Mouse (Mus musculus) neural tube, embryonic 13.5 days (tissue): ENCODE results near the gene Taar8c. TPM values are rescaled to one million over a fixed set of nuclear protein-coding genes. Genes with fewer than 3 reads are reported as not detected.

Experiments used
- polyA plus RNA-seq: library from polyadenylated mRNA; unstranded; fragments of >200 nt; fragmentation: Nextera tagmentation; extraction: Ambion mirVana; gene quantifications from 2 replicates; pipeline ENCODE4 v1.2.1, GENCODE M21; 2015

Gene Taar8c
- polyA plus RNA-seq, 1 experiment from 2014 or later = not detected

Other genes with a start within 250 kb of the Taar8c start
- 0.12 TPM in 1 of 2 replicates, not detected in the other for gene Vnn1, start 207.2 kb downstream of the Taar8c start, polyA plus RNA-seq
- gene Taar1, start 181.6 kb downstream of the Taar8c start, polyA plus RNA-seq = not detected in 2 replicates
- 0.20 TPM in 1 of 2 replicates, not detected in the other for gene Taar2, start 163.3 kb downstream of the Taar8c start, polyA plus RNA-seq
- not detected in 2 replicates for gene Taar3, start 152.4 kb downstream of the Taar8c start, polyA plus RNA-seq
- not detected in 2 replicates for gene Taar4, start 141.4 kb downstream of the Taar8c start, polyA plus RNA-seq
- not detected in 2 replicates for gene Taar5, start 131.2 kb downstream of the Taar8c start, polyA plus RNA-seq
- not detected in 2 replicates for gene Taar6, start 116.3 kb downstream of the Taar8c start, polyA plus RNA-seq
- gene Taar7a, start 108.4 kb downstream of the Taar8c start, polyA plus RNA-seq = not detected in 2 replicates
- not detected in 2 replicates for gene Taar7b, start 102.0 kb downstream of the Taar8c start, polyA plus RNA-seq
- gene Taar7d, start 74.7 kb downstream of the Taar8c start, polyA plus RNA-seq = not detected in 2 replicates
- gene Taar7e, start 64.3 kb downstream of the Taar8c start, polyA plus RNA-seq = not detected in 2 replicates
- gene Taar7f, start 52.4 kb downstream of the Taar8c start, polyA plus RNA-seq = not detected in 2 replicates
- gene Taar8a, start 25.4 kb downstream of the Taar8c start, polyA plus RNA-seq = not detected in 2 replicates
- gene Taar8b, start 9.6 kb downstream of the Taar8c start, polyA plus RNA-seq = not detected in 2 replicates
- not detected in 2 replicates for gene Taar9, start 7.6 kb upstream of the Taar8c start, polyA plus RNA-seq
- gene Stx7, start 47.4 kb upstream of the Taar8c start, polyA plus RNA-seq = 255 and 271 TPM in 2 replicates
- gene Moxd1, start 121.6 kb upstream of the Taar8c start, polyA plus RNA-seq = 15.9 and 17.8 TPM in 2 replicates